Mouse (Mus musculus): ENCODE results near the gene Mgll. TPM values are rescaled to one million over a fixed set of nuclear protein-coding genes. Genes with fewer than 3 reads are reported as not detected.

Mgll gene
- total and polyA plus RNA-seq, 2 experiments from 2014 or later = 126 to 148 TPM

DNA sequence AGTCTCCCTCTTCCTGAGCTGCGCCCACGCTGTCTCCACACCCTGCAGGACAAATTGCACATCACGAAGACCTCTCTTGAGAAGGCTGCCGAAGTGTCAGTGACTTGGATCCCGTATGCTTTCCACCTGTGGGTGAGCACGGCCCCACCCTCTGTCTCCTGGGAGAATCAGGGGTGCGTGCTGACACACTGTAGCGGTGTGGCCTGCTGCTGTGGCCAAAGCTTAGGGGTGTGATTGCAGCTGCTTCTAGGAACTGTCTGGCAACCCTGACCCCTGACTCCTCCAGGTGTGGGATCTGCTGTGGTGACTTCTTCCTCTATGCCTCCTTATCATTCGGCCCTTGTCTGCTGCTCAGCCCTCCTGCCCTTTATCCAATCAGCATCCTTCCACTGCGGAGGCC is 89.6 kb downstream of the Mgll start:
- Histone ChIP-seq H3K4me2 (ENCODE audit: low read depth, low read length) (no peak overlapping the region), H3K9ac (replicated peaks; ENCODE audit: low read length) (no peak overlapping the region), H3K36me3 (ENCODE audit: insufficient read depth, low read length) (no peaks in the 10 kb centered on the region), H3K27ac (no peak overlapping the region), H3K4me1 (ENCODE audit: insufficient read depth, low read length) (peaks cover 12% of the 10 kb centered on the region), H3K27me3 (ENCODE audit: insufficient read depth, low read length) (no peaks in the 10 kb centered on the region), H3K9me3 (ENCODE audit: low read length) (no peaks in the 10 kb centered on the region), H3K4me3 (ENCODE audit: low read length) (no peak overlapping the region)
- WGBS = 84% methylated on average over 10 of the region's 10 CpGs
- DNase-seq (ENCODE audit: low spot score) = no peak
- no peak for TF ChIP-seq CTCF (IDR thresholded peaks at IDR 0.05; ENCODE audit: low read depth)
- ATAC-seq = no peak

DNA sequence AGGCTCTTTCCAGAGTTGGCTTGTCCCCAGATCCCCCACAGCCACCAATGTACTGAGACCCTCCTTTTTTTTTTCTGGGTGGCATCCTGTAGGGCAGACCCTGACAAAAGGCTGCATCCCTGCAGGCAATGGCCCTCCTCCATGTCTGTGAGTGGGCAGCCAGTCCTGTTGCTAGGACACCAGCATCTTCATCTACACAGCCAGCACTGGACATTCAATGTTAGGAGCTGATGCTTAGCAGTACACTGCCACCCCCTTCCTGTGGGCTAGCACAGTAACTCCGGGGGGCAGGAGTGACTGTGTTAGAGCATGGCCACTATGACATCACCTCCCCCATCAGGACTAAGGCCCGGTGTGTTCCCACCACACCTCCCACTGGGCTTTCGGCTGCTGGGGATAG is 90.8 kb downstream of the Mgll start:
- H3K27me3 ChIP-seq (ENCODE audit: insufficient read depth, low read length) = no peaks in the 10 kb centered on the region
- no peak overlapping the region for H3K4me3 ChIP-seq (ENCODE audit: low read length)
- no peak overlapping the region for H3K27ac ChIP-seq
- H3K4me1 ChIP-seq (ENCODE audit: insufficient read depth, low read length) = peaks cover 12% of the 10 kb centered on the region
- no peaks in the 10 kb centered on the region for H3K9me3 ChIP-seq (ENCODE audit: low read length)
- TF ChIP-seq CTCF (IDR thresholded peaks at IDR 0.05; ENCODE audit: low read depth) = peak; percentile 26
- no peaks in the 10 kb centered on the region for H3K36me3 ChIP-seq (ENCODE audit: insufficient read depth, low read length)
- peak; percentile 70 for ATAC-seq
- WGBS = 19% methylated on average over 3 of the region's 3 CpGs
- no peak overlapping the region for H3K4me2 ChIP-seq (ENCODE audit: low read depth, low read length)
- DNase-seq (ENCODE audit: low spot score) = peak; percentile 54
- no peak overlapping the region; the same call in 1 of the 2 replicates for H3K9ac ChIP-seq (replicated peaks; ENCODE audit: low read length)

DNA sequence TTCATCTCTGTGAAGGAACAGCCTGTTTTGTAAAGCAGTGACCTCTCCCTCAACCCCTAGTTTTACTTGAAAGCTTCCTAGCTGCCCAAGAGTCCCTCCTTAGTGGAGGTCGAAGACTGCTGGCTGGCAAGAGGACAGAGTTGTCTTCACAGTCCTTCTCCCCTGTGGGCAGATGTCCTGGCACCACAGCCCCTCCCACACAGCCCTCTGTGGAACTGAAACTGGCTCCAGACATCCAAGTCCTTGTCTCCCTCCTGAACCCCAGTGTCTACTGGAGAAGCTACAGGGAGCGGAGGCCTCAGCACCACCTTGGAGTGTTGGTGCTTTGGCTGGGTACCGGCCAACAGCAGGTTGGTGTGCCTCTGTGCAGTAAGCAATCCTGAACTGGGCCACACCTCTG is 91.3 kb downstream of the Mgll start:
- Histone ChIP-seq H3K27me3 (ENCODE audit: insufficient read depth, low read length) (no peaks in the 10 kb centered on the region), H3K9me3 (ENCODE audit: low read length) (no peaks in the 10 kb centered on the region), H3K27ac (no peak overlapping the region), H3K36me3 (ENCODE audit: insufficient read depth, low read length) (no peaks in the 10 kb centered on the region), H3K9ac (replicated peaks; ENCODE audit: low read length) (no peak overlapping the region), H3K4me3 (ENCODE audit: low read length) (no peak overlapping the region), H3K4me1 (ENCODE audit: insufficient read depth, low read length) (peaks cover 12% of the 10 kb centered on the region), H3K4me2 (ENCODE audit: low read depth, low read length) (no peak overlapping the region)
- ATAC-seq (no peak; the same call in 1 of the 2 replicates), DNase-seq (ENCODE audit: low spot score) (no peak)
- no peak for TF ChIP-seq CTCF (IDR thresholded peaks at IDR 0.05; ENCODE audit: low read depth)
- WGBS = 68% methylated on average over 3 of the region's 3 CpGs

DNA sequence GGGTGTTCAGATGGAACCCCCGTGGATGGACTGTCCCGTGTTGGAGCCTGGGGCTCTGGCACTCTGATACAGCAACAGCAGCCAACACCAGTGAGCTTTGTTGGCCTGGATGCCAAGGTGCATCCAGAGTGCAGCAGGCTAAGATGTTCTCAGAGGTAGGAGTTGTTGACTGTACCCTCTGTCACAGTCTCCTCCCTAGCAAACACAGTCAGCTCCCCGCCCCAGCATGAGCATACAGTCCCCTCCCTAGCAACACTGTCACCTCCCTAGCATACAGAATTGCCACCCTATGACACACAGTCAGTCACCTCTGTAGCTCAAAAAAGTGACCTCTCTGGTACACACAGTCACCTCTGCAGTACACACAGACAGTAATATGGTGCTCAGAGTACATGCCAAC is 92.7 kb downstream of the Mgll start:
- ATAC-seq (no peak), DNase-seq (ENCODE audit: low spot score) (no peak)
- no peak overlapping the region for H3K9ac ChIP-seq (replicated peaks; ENCODE audit: low read length)
- H3K27ac ChIP-seq = no peak overlapping the region
- H3K4me3 ChIP-seq (ENCODE audit: low read length) = no peak overlapping the region
- no peak for TF ChIP-seq CTCF (IDR thresholded peaks at IDR 0.05; ENCODE audit: low read depth)
- no peaks in the 10 kb centered on the region for H3K27me3 ChIP-seq (ENCODE audit: insufficient read depth, low read length)
- H3K36me3 ChIP-seq (ENCODE audit: insufficient read depth, low read length) = no peaks in the 10 kb centered on the region
- peaks cover 12% of the 10 kb centered on the region for H3K4me1 ChIP-seq (ENCODE audit: insufficient read depth, low read length)
- H3K9me3 ChIP-seq (ENCODE audit: low read length) = no peaks in the 10 kb centered on the region
- 56% methylated on average over 3 of the region's 3 CpGs for WGBS
- no peak overlapping the region for H3K4me2 ChIP-seq (ENCODE audit: low read depth, low read length)

DNA sequence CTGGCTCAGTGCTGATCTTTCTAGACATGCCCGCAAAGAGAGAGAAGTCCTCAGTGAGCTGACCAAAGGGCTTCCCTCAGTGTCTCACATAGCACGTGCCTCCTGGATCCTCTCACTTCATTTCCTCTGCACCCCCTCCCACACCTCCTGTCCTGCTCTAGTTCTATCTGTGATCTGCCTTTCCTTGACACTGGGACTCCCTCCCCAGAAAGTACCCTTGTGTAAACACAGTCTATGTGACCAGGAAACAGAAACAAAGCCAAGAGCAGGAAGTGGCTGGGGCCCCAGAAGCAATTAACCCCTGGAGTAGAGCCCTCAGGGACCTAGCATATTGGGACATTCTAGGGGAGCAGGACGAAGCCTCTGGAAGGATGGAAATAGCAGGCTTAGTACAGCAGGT is 96.6 kb downstream of the Mgll start:
- Histone ChIP-seq H3K4me2 (ENCODE audit: low read depth, low read length) (no peak overlapping the region), H3K36me3 (ENCODE audit: insufficient read depth, low read length) (no peaks in the 10 kb centered on the region), H3K9ac (replicated peaks; ENCODE audit: low read length) (no peak overlapping the region), H3K4me3 (ENCODE audit: low read length) (no peak overlapping the region), H3K4me1 (ENCODE audit: insufficient read depth, low read length) (no peaks in the 10 kb centered on the region; the same call in 1 of the 2 replicates), H3K27ac (no peak overlapping the region), H3K27me3 (ENCODE audit: insufficient read depth, low read length) (no peaks in the 10 kb centered on the region), H3K9me3 (ENCODE audit: low read length) (no peaks in the 10 kb centered on the region)
- ATAC-seq = no peak
- no peak for DNase-seq (ENCODE audit: low spot score)
- no peak for TF ChIP-seq CTCF (IDR thresholded peaks at IDR 0.05; ENCODE audit: low read depth)
- WGBS = 56% methylated on average over 3 of the region's 3 CpGs

DNA sequence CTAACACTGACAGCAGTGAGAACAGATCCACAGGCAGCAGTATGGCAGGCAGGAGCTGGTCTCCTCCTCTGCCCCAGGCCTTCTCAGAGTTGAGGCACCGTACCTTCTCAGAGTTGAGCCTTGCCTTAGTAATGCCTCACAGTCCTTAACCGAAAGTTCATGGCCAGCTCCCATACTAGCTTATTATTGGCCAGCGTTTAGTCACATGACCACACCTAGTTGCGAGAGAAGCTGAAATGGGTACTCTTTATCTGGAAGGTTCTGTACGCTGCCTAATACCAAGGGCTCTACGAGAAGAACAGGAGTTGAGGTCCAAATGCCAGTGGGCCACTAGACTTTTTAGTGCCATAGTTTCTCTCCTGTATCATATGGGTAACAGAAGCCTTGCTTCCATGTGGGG is 97.1 kb downstream of the Mgll start:
- Histone ChIP-seq H3K27ac (peak overlapping the region; percentile 5; the same call in 1 of the 2 replicates), H3K9me3 (ENCODE audit: low read length) (no peaks in the 10 kb centered on the region), H3K4me1 (ENCODE audit: insufficient read depth, low read length) (no peaks in the 10 kb centered on the region; the same call in 1 of the 2 replicates), H3K9ac (replicated peaks; ENCODE audit: low read length) (no peak overlapping the region), H3K4me3 (ENCODE audit: low read length) (no peak overlapping the region), H3K27me3 (ENCODE audit: insufficient read depth, low read length) (no peaks in the 10 kb centered on the region), H3K36me3 (ENCODE audit: insufficient read depth, low read length) (no peaks in the 10 kb centered on the region), H3K4me2 (ENCODE audit: low read depth, low read length) (no peak overlapping the region)
- no peak for DNase-seq (ENCODE audit: low spot score)
- TF ChIP-seq CTCF (IDR thresholded peaks at IDR 0.05; ENCODE audit: low read depth) = no peak
- ATAC-seq = no peak
- WGBS = 92% methylated on average over 6 of the region's 6 CpGs

DNA sequence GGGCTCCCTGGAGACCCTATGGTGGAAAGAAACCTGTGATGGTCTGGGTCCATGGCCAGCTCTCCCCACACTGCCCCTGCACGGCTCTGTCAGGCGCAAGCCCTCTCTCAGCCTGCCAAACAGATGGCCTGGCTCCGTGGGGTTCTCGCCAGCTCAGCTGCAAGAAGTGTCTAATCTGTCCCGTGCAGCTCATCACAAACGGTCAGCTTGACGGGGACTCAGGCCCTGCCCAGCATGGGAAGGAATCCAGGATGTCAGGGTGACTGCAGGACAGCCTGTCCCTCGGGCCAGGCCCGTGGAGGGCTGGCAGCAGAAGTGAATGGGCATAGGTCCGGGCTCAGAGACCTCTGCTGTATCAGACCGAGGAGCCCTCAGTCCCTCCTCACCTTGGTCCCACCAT is 97.7 kb downstream of the Mgll start:
- no peaks in the 10 kb centered on the region for H3K9me3 ChIP-seq (ENCODE audit: low read length)
- peak overlapping the region; percentile 5; the same call in 1 of the 2 replicates for H3K27ac ChIP-seq
- no peaks in the 10 kb centered on the region for H3K36me3 ChIP-seq (ENCODE audit: insufficient read depth, low read length)
- no peak overlapping the region for H3K4me2 ChIP-seq (ENCODE audit: low read depth, low read length)
- WGBS = 42% methylated on average over 11 of the region's 11 CpGs
- TF ChIP-seq CTCF (IDR thresholded peaks at IDR 0.05; ENCODE audit: low read depth) = no peak
- no peak overlapping the region for H3K4me3 ChIP-seq (ENCODE audit: low read length)
- no peak overlapping the region for H3K9ac ChIP-seq (replicated peaks; ENCODE audit: low read length)
- peaks cover 2% of the 10 kb centered on the region for H3K4me1 ChIP-seq (ENCODE audit: insufficient read depth, low read length)
- no peaks in the 10 kb centered on the region for H3K27me3 ChIP-seq (ENCODE audit: insufficient read depth, low read length)
- DNase-seq (ENCODE audit: low spot score) (peak; percentile 72), ATAC-seq (peak; percentile 72)

All from hindbrain, postnatal 0 days (tissue).